Mouse (Mus musculus): ENCODE results near the gene Ankrd49.

Gene Ankrd49

GRCm38 (mm10) chr9:14784039-14785002, at the start of gene Ankrd49, which contains the start of gene Mre11a:
Gene Ankrd49, minus strand, starts transcription at chr9:14784856.
Gene Mre11a, plus strand, starts transcription at chr9:14784654.
- DNase-seq: peak; percentile 93

GRCm38 (mm10) chr9:14832046-14832445, 47.4 kb upstream of the Ankrd49 start:
- no peak for DNase-seq

- no peak for DNase-seq
These were observed 43.2 kb upstream of the Ankrd49 start for GRCm38 (mm10) chr9:14827875-14828274.

- DNase-seq: no peak
These were observed 40.2 kb upstream of the Ankrd49 start for GRCm38 (mm10) chr9:14824840-14825239.

- DNase-seq: no peak
These were observed 36.7 kb upstream of the Ankrd49 start for GRCm38 (mm10) chr9:14821396-14821795.

GRCm38 (mm10) chr9:14810111-14810510, 25.5 kb upstream of the Ankrd49 start:
- no peak for DNase-seq

- DNase-seq: no peak
These were observed 22.1 kb upstream of the Ankrd49 start for GRCm38 (mm10) chr9:14806786-14807185.

GRCm38 (mm10) chr9:14805714-14806113, 21.1 kb upstream of the Ankrd49 start:
- no peak for DNase-seq

GRCm38 (mm10) chr9:14787356-14787755, 2.7 kb upstream of the Ankrd49 start:
- no peak for DNase-seq

- DNase-seq: no peak
These were observed 6.3 kb downstream of the Ankrd49 start for GRCm38 (mm10) chr9:14778341-14778740.

- DNase-seq: no peak
These were observed 10.8 kb downstream of the Ankrd49 start for GRCm38 (mm10) chr9:14773813-14774212.

- no peak for DNase-seq
These were observed 12.6 kb downstream of the Ankrd49 start for GRCm38 (mm10) chr9:14772074-14772473.

GRCm38 (mm10) chr9:14770803-14771471, 13.7 kb downstream of the Ankrd49 start, which contains the start of gene 1700012B09Rik:
Gene 1700012B09Rik, minus strand, starts transcription at chr9:14771030.
- no peak for DNase-seq

- no peak for DNase-seq
These were observed 14.8 kb downstream of the Ankrd49 start for GRCm38 (mm10) chr9:14769811-14770210.

GRCm38 (mm10) chr9:14764765-14765164, 19.9 kb downstream of the Ankrd49 start:
- DNase-seq: peak; percentile 12

- DNase-seq: no peak
These were observed 25.4 kb downstream of the Ankrd49 start for GRCm38 (mm10) chr9:14759261-14759660.

GRCm38 (mm10) chr9:14758590-14758989, 26.1 kb downstream of the Ankrd49 start:
- no peak for DNase-seq

- DNase-seq: no peak
These were observed 30.2 kb downstream of the Ankrd49 start for GRCm38 (mm10) chr9:14754469-14754868.

- no peak for DNase-seq
These were observed 30.7 kb downstream of the Ankrd49 start for GRCm38 (mm10) chr9:14753947-14754346.

GRCm38 (mm10) chr9:14752001-14752522, 32.6 kb downstream of the Ankrd49 start, which contains the start of gene Fut4:
Gene Fut4, minus strand, starts transcription at chr9:14752393.
- no peak for DNase-seq

- DNase-seq: no peak
These were observed 33.1 kb downstream of the Ankrd49 start for GRCm38 (mm10) chr9:14751503-14752000.

- DNase-seq: no peak
These were observed 33.7 kb downstream of the Ankrd49 start for GRCm38 (mm10) chr9:14750901-14751502.
